Mouse (Mus musculus) lung, postnatal 10 days (tissue): ENCODE data around the gene Erg28.

ENCODE experiments used
- DNase-seq: peaks from one replicate; pipeline ENCODE4 v3.0.0; 2021

The Erg28 gene

GRCm38 (mm10) chr12:85824438-85825264 is at the start of gene Erg28, which contains the start of gene Ttll5:
Erg28 (minus strand) TSS chr12:85824550.
Ttll5 (plus strand) TSS chr12:85824659.
- peak; percentile 95 for DNase-seq

DNA sequence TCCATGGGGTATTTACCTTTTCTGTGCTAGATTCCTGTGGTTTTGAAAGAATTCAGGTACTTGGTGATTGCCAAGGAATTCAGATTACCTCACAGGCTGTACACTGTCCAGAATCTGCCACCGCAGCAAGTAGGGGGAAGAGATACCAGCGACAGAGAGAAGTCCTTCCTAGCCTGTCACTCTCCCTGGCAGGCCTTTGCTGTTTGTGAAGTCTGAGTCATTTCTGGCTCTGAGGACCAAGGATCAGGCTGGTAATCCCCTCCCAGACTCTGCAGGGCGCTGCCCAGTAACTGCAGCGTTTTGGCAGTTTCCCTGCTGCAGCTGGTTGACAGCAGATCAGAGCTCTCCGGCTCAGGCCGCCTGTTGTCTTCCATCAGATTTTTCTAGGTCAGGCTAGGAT is 45.1 kb upstream of the Erg28 start:
- peak; percentile 83 for DNase-seq

GRCm38 (mm10) chr12:85867125-85867524 is 42.8 kb upstream of the Erg28 start:
- no peak for DNase-seq

DNA sequence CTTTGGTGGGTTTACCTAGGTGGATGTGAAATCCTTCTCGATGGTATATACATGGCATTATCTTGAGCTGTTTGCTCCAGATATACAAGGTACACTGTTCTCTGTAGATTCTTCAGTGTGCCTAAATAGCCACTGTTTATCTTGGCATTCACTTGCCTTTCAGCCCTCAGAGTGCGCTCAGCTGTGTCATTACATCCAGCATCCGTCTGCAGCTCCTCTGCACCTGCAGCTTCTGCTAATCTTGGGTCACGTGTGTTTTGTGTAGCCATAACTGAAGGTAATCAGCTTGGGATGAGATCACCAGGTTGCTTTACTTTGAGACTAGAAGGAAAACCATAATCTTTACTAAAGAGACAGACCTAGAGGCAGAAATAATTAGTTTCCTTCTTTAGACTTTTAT is 42.3 kb upstream of the Erg28 start:
- DNase-seq = no peak

DNA sequence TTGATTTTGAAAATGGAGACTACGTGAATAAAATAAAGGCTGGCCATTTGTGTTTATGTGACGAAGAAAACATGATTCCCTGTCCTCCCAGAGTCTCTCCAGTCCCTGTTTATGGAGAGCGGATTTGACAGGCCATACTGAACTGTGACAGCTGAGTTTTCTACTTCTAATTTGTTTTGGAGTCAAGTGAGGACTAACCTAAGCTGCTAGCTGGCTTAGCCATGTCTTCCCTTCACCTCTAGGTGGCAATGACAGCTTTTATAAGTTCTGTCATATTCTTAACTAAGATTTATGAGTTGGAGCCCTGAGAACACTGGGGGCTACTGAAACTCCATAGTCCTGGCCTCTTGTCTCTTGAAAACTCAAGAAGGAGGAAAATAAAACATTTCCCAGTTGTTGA is 41.2 kb upstream of the Erg28 start:
- peak; percentile 52 for DNase-seq

DNA sequence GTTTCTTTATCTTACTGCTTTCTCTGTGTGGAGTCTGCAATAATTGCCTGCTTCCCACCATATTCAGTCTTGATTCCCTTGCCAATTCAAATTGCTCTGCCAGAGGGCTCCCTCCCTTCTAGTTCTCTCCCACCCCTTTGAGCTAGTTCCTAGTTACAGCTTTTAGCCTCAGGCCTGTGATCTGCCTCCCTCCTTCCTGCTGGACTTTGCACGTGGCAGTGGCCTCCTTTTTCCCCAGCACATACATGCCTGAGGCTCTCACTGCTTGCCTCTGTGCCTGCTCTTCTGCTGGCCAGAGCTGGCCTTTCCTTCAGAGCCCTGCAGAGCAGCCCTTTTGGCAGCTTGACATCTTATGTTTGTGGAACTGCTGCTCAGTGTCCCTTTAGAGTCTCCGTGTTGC is 38.2 kb upstream of the Erg28 start:
- peak; percentile 54 for DNase-seq

- DNase-seq = peak; percentile 36
Measured at GRCm38 (mm10) chr12:85859511-85860189, 35.3 kb upstream of the Erg28 start.

- peak; percentile 73 for DNase-seq
Measured at GRCm38 (mm10) chr12:85859111-85859510, 34.8 kb upstream of the Erg28 start.

DNA sequence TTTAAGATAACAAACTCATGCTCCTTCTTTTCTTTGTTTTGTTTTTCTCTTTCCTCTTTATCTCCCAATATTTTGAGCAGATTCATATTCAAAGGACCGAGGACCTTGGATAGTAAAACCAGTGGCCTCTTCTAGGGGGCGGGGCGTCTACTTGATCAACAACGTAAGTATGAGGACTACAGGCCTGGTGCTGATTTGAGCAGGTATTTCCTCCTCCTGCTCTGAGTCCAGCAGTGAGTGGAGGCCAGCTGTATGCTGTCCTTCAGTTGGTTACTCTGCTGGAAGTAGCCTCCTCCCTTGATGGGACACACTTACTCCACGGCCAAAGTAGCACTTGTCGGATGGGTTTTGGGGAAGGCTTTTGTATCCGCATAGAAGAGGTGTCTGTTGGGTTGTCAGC is 33.0 kb upstream of the Erg28 start:
- no peak for DNase-seq

- peak; percentile 78 for DNase-seq
Measured at GRCm38 (mm10) chr12:85854271-85854670, 29.9 kb upstream of the Erg28 start.

DNA sequence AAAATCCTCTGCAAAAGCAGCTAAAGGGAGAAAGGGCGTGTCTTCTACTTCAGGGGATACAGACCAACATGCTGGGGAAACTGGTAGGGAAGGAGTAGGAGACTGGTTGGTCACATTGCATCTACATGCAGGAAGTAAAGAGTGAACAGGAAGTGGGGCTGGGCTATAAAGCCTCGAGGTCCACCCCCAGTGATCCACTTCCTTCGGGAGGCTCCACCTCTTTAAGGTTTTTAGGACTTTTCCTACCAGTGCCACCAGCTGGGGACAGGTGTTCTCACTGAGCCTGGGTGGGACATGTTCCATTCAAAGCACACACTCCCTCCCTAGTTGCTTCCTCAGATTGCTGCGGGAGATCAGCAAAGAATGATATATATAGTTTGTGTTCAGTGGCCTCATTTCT is 29.5 kb upstream of the Erg28 start:
- peak; percentile 27 for DNase-seq

GRCm38 (mm10) chr12:85850661-85851060 is 26.3 kb upstream of the Erg28 start:
- no peak for DNase-seq

DNA sequence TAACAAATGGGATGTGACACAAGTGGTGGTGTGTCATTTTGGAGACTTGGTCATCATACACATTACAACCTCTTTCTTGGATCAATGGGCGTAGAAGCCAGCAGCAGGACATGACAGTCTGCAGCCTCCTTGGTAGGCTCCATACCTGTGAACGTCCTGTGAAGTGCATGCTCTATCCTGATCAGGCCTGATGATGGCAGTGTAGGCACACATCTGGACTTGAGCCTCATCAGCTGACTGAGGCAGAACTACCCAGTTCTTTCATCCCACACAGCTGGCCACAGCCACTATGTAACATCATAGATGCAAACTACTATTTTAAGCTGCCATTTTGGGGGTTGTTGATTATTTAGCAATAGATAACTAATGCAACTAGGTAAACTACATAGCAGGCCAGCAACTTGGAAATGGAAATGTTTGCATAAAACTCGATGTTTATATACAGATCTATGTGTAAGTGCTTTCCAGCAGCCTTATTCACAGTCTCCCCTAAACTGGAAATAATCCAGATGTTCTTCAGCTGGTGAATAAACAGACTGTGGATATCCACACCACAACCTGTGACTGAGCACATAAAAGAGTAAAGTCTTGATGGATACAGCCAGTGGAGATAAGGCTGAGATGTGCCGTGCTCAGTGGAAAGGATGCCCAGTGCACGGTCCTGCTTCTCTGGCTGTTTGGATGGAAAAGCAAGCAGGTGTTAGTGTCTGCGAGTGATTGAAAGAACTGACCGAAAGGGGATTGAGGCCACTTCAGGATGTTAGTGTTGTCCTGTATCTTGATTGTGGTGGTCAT is 24.0 kb upstream of the Erg28 start:
- DNase-seq = peak; percentile 78

- no peak for DNase-seq
Measured at GRCm38 (mm10) chr12:85839371-85840000, 15.1 kb upstream of the Erg28 start.

DNA sequence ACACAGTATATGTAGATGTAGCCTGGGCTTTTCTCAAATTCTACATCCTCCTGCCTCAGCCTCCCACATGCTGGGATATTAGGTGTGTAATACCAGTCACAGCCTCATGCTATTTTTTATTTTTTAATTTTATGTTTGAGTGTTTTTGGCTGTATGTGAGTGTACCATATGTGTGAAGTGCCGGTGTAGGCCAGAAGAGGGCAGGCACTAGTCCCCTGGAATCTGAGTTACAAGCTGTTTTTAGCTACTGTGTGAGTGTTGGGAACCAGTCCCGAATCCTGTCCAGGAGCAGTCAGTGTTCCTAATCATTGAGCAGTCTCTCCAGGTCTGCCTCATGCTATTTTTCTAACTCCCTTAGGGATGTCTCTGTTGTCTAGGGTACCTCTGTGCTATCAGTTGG is 13.4 kb upstream of the Erg28 start:
- no peak for DNase-seq

GRCm38 (mm10) chr12:85834543-85834942 is 10.2 kb upstream of the Erg28 start:
- DNase-seq = no peak

DNA sequence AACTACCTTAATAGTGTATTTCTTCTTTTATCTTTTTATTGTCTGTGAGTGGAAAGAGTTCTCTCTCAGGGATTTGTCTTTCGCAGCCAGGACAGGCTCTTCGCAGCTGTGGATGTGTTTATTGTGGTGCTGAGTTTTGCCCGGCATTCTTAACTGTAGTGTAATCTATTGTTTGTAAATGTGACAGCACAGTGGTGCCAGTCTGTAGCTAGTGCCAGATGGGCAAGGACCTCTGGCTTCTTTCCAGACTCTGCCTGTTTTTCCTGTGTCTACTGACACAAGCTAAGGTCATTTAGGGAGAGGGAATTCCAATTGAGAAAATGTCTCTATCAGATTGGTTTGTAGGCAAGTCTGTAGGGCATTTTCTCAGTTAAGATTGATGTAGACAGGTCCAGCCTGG is 6.3 kb upstream of the Erg28 start:
- DNase-seq = peak; percentile 40

- DNase-seq = no peak
Measured at GRCm38 (mm10) chr12:85829866-85830265, 5.5 kb upstream of the Erg28 start.

- no peak for DNase-seq
Measured at GRCm38 (mm10) chr12:85828856-85829255, 4.5 kb upstream of the Erg28 start.

- DNase-seq = no peak
Measured at GRCm38 (mm10) chr12:85825822-85826221, 1.5 kb upstream of the Erg28 start.

DNA sequence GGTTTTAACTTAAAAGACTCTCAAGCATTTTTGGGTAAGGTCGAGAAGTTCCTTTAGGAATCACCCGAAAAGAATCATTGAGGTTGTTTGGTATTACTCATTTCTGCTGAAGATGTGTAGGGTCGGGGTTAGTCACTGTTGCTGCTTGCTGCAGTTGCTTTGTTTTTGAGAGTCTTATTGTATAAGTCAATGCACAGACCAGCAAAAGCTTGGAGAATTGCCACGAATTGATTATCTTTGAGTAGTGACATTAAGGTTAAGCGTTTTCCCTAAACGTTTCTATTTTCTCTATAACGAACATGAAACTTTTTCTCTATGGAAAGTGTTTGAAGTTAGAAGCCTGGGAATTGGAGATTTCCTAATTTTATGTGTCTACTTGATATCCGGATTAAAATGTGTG is 1.0 kb upstream of the Erg28 start:
- no peak for DNase-seq

- DNase-seq = peak; percentile 53
Measured at GRCm38 (mm10) chr12:85822051-85822450, 2.3 kb downstream of the Erg28 start.

DNA sequence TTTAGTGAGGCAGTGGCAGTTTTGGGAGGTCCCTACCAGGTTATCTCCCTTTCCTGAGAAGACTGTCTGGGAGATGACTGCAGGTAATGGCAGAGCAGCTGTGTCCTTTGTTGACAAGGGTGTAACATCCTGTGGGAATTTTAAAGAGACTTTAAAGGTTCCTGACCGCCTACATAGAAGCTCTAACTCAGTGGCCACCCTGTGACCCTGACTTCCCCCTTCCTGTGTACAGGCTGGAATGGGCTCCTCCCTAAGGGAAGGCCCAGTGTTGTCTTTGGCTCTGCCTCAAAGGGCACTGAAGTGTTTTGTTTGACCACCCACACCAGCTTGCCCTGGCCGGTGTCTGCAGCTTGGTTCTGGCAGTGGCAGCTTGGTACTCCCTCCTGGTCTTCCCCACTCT is 10.8 kb downstream of the Erg28 start:
- peak; percentile 82 for DNase-seq
